Mouse (Mus musculus): ENCODE data around the gene Htr5b. TPM values are rescaled to one million over a fixed set of nuclear protein-coding genes. Genes with fewer than 3 reads are reported as not detected.
A peak's percentile ranks its signal among the peaks of the same experiment; 100 is the strongest.

Gene Htr5b
- polyA plus RNA-seq (2015; fragmentation: Nextera tagmentation; extraction: Ambion mirVana): 0.30 and 0.42 TPM in 2 replicates

DNA sequence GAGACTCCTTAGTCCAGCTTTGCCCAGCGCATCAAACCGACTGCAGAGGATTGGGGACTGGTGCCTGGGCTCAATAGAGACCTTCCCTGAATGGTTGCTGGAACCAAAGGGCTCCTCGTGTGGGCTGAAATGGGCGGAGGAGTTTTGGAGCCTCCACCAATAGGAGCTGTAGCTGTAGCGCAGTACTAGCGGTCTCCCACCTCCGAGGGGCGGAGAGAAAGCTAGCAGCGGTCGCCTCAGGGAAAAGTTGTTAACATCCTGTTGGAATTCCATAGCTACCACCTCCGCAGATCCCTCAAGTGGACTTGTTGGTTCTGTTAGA is at the start of gene Htr5b:
Gene Htr5b, minus strand, starts transcription at position 67 of the 322 bp plus-strand sequence.
- Histone ChIP-seq H3K4me3 (replicated peaks) (peak within 1 kb of the TSS; percentile 35), H3K9ac (replicated peaks) (no peak within 1 kb of the TSS), H3K27ac (no peak within 1 kb of the TSS), H3K27me3 (peaks cover 44% of the 10 kb centered on the region), H3K4me1 (replicated peaks) (peaks cover 15% of the 10 kb centered on the region), H3K36me3 (no peaks in the 10 kb centered on the region), H3K4me2 (replicated peaks) (peak within 1 kb of the TSS; percentile 64), H3K9me3 (no peaks in the 10 kb centered on the region)
- 4% methylated on average over 11 of the region's 11 CpGs for WGBS
- peak; percentile 91 for ATAC-seq

DNA sequence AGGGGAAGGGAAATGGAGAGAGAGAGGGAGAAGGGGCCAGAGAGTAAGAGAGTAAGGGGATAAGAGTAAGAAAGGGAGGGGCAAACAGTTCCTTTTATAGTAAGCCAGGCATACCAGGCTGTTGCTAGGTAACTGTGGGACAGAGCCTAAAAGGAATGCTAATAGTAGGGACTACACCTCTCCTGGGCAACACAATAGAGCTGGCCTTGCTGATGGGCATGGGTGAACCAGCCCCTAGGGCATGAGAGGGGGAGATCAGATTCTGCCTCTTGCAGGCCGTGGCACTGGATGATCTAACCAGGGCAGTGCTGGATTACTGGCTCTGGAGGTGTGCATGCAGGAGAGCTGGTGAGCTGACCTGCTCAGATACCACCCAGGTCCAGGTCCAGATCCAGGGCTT is 49.2 kb upstream of the Htr5b start:
- WGBS: 17% methylated on average over 1 of the region's 1 CpGs
- Histone ChIP-seq H3K9me3 (no peaks in the 10 kb centered on the region), H3K4me2 (replicated peaks) (no peak overlapping the region), H3K9ac (replicated peaks) (no peak overlapping the region), H3K4me1 (replicated peaks) (no peaks in the 10 kb centered on the region), H3K27ac (no peak overlapping the region), H3K36me3 (no peaks in the 10 kb centered on the region), H3K27me3 (no peaks in the 10 kb centered on the region), H3K4me3 (replicated peaks) (no peak overlapping the region)
- ATAC-seq: peak; percentile 68; the same call in 1 of the 2 replicates

DNA sequence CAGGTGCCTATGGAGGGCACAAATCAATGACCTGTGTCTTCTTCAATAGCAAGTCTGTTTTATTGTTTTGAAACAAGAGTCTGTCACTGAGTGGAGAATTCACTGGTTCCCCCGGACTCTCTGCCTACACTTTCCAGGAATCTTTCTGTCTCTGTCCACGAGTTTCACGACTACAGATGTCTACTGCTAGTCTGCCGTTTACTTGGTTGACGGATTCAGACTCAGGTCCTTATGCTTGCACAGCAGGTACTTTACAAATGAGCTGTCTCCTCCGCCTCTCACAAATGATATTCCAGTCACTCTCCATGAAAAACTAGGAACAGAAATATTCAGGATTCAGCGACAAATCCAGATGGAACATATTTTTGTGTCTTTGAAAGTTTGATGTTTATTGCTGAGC is 42.3 kb upstream of the Htr5b start:
- no peak overlapping the region for H3K4me3 ChIP-seq (replicated peaks)
- H3K9me3 ChIP-seq: no peaks in the 10 kb centered on the region
- no peak overlapping the region for H3K4me2 ChIP-seq (replicated peaks)
- 0 out of 2 replicates have a peak, but pooled peaks cover 1% of the 10 kb centered on the region for H3K36me3 ChIP-seq
- H3K27ac ChIP-seq: no peak overlapping the region
- no peak overlapping the region for H3K9ac ChIP-seq (replicated peaks)
- H3K4me1 ChIP-seq (replicated peaks): peaks cover 9% of the 10 kb centered on the region
- no peaks in the 10 kb centered on the region for H3K27me3 ChIP-seq
- 85% methylated on average over 7 of the region's 7 CpGs for WGBS
- no peak for ATAC-seq

DNA sequence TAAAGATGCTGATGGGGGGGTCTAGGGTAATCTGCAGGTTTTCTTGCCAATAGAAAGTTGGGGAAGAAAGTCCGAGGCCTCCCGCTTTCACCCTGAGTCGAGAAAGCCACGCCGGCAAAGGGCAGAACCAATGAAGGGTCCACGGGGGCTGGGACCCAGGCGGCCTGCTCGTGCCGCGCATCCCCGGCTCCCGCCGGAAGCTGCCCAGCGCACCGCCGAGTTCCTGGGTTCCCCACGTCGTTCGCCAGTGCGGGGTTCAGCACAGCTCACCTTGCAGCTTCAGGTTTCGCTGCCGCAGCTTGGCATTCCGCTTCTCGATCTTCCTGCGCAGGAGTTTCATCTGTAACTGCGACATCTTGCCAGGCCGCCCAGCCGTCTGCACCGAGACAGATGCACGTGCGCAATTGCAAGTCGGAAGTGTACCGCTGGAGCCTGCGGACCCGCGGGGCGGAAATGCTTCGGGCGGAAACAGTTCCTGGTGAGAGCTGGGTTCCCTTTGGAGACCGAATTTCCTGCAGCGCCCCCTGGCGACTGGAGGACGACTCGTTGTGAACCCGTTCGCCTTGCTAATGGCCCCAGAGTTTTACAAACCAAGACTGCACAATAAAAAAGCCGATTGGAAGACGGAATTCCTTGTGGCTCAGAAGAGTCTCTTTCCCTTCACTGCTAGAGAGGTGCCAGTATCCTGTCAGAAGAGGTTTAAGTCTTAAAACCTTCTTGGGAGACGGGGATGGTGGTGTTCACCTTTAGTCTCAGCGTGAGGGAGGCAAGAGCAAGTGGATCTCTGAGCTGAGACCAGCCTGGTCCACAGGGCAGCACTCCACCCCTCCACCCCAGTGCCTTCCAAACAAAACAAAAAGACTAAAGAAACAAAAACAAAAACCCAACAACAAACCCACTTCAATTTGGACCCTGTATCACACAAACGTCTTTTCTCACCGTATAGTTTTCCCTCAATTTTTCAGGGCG is 39.5 kb upstream of the Htr5b start, which contains the start of gene Ddx18:
Gene Ddx18, minus strand, starts transcription at position 469 of the 969 bp plus-strand sequence.
- H3K4me1 ChIP-seq (replicated peaks): peaks cover 9% of the 10 kb centered on the region
- peak within 1 kb of the TSS; percentile 73 for H3K4me3 ChIP-seq (replicated peaks)
- no peaks in the 10 kb centered on the region for H3K27me3 ChIP-seq
- 0 out of 2 replicates have a peak within 1 kb of the TSS, but pooled peaks have one; percentile 51 for H3K27ac ChIP-seq
- WGBS: 6% methylated on average over 53 of the region's 53 CpGs
- peak within 1 kb of the TSS; percentile 76 for H3K9ac ChIP-seq (replicated peaks)
- H3K9me3 ChIP-seq: no peaks in the 10 kb centered on the region
- peaks cover 27% of the 10 kb centered on the region for H3K36me3 ChIP-seq
- ATAC-seq: peak; percentile 98
- H3K4me2 ChIP-seq (replicated peaks): peak within 1 kb of the TSS; percentile 85

DNA sequence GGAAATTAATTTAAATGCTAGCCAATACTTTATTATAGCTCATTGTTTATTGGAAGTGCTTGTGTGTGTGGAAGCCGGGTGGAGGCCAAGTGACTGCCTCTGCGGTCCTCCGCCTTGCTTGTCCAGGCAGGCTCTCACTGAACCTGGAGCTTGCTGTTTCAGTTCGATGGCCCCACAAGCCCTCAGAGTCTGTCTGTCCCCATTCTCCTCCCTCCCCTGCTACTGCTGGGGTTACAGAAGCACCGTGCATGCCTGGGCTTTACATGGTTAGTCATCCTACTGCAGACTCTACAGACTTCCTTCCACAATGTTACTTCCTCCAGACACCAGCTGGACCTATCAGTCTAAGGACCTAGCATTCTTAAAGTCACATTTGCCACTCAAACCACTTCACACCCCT is 29.6 kb upstream of the Htr5b start:
- WGBS: 96% methylated on average over 5 of the region's 5 CpGs
- H3K27me3 ChIP-seq: no peaks in the 10 kb centered on the region
- H3K4me2 ChIP-seq (replicated peaks): no peak overlapping the region
- no peaks in the 10 kb centered on the region for H3K9me3 ChIP-seq
- H3K9ac ChIP-seq (replicated peaks): no peak overlapping the region
- no peak for ATAC-seq
- no peak overlapping the region for H3K27ac ChIP-seq
- H3K4me1 ChIP-seq (replicated peaks): no peaks in the 10 kb centered on the region
- no peak overlapping the region for H3K4me3 ChIP-seq (replicated peaks)
- H3K36me3 ChIP-seq: peaks cover 96% of the 10 kb centered on the region

DNA sequence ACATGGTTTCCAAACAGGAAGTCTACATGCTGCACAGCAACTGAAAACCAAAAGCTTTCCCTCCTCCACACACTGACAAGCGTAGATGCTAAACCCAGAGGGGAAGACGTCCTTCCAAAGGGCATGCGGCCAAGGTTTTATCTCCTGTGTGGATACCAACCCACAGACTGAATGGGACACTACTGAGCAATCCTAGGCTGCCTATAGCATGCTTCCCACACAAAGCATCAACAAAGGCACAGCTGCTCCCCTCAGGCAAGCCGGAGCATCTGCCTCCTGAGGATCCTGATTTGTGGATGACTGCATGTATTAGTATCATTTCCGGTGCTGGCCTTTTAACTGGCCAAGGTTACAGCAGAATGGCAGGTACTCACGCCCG is 23.2 kb upstream of the Htr5b start:
- H3K36me3 ChIP-seq: peaks cover 70% of the 10 kb centered on the region
- 79% methylated on average over 7 of the region's 7 CpGs for WGBS
- no peaks in the 10 kb centered on the region for H3K4me1 ChIP-seq (replicated peaks)
- H3K27ac ChIP-seq: 0 out of 2 replicates have a peak overlapping the region, but pooled peaks have one; percentile 1
- no peaks in the 10 kb centered on the region for H3K9me3 ChIP-seq
- no peaks in the 10 kb centered on the region for H3K27me3 ChIP-seq
- peak; percentile 66 for ATAC-seq
- no peak overlapping the region for H3K9ac ChIP-seq (replicated peaks)
- no peak overlapping the region for H3K4me2 ChIP-seq (replicated peaks)
- no peak overlapping the region for H3K4me3 ChIP-seq (replicated peaks)

DNA sequence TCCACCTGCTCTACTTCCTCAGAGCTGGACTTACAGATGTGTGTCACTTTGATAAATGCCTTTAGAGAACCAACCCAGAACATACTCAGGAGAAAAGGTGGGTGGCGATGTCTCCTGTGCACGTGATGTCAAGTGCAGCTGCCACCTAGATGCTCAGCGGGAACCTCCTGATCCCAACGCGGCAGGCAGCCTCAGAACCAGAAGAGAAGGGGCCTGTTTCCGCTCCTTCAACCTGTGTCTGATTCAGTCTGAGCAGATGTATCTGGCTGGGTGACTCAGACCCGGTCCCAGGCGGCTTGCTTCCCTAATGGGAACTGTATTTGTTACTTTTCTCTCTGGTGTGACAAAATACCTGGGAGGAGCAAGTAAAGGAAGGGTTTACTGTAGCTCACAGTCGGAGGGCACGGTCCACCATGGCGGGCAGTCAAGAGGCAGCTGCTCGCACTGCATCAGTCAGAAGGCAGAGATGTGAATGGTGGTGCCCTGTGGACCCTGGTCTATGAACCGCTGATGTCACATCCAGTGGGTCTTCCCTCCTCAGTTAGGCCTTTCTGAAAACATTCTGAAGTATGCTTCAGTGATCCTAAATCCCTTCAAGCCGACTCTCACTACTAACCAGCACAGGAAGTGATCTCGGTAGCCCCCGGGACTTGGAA is 22.7 kb upstream of the Htr5b start:
- H3K9ac ChIP-seq (replicated peaks): no peak overlapping the region
- 90% methylated on average over 16 of the region's 16 CpGs for WGBS
- H3K36me3 ChIP-seq: peaks cover 65% of the 10 kb centered on the region
- no peak overlapping the region for H3K4me2 ChIP-seq (replicated peaks)
- H3K27me3 ChIP-seq: no peaks in the 10 kb centered on the region
- H3K27ac ChIP-seq: 0 out of 2 replicates have a peak overlapping the region, but pooled peaks have one; percentile 1
- H3K4me1 ChIP-seq (replicated peaks): no peaks in the 10 kb centered on the region
- ATAC-seq: peak; percentile 55; the same call in 1 of the 2 replicates
- no peak overlapping the region for H3K4me3 ChIP-seq (replicated peaks)
- H3K9me3 ChIP-seq: no peaks in the 10 kb centered on the region

DNA sequence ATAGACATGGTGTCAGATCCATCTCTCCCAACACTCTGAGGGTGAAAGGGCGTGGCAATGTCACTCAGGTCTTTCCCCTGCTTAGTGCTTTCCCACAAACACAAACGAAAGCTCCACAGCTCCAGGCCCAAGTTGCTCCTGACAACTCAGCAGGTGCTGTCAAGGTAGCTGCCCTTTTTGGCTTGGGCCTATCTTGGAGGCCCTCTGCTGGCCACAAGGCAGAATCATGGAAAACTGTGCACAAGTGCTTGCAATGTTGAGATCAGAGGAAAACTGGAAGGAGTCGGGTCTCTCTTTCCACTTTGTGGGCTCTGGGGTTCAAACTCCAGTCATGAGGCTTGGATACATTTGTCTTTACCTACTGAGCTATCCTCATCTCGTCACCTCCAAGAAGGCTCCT is 21.2 kb upstream of the Htr5b start:
- H3K9me3 ChIP-seq: no peaks in the 10 kb centered on the region
- ATAC-seq: no peak
- no peaks in the 10 kb centered on the region for H3K27me3 ChIP-seq
- no peaks in the 10 kb centered on the region for H3K4me1 ChIP-seq (replicated peaks)
- H3K4me2 ChIP-seq (replicated peaks): no peak overlapping the region
- H3K9ac ChIP-seq (replicated peaks): no peak overlapping the region
- WGBS: 80% methylated on average over 4 of the region's 4 CpGs
- H3K4me3 ChIP-seq (replicated peaks): no peak overlapping the region
- no peak overlapping the region for H3K27ac ChIP-seq
- peaks cover 50% of the 10 kb centered on the region for H3K36me3 ChIP-seq

DNA sequence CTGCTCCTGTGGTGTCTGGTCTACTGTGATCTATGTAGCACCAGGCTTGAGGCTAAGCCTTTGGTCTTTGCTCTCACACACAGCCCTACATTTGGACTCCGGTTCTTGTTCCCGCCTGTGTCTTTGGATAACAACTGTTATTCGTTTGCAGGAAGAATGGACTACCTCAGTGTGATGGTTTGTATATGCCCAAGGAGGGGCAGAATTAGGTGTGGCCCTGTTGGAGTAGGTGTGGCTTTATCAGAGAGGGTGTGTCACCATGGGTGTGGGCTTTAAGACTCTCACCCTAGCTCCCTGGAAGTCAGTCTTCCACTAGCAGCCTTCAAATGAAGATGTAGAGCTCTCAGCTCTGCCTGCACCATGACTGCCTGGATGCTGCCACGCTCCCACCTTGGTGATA is 20.4 kb upstream of the Htr5b start:
- no peak for ATAC-seq
- WGBS: 90% methylated on average over 4 of the region's 4 CpGs

DNA sequence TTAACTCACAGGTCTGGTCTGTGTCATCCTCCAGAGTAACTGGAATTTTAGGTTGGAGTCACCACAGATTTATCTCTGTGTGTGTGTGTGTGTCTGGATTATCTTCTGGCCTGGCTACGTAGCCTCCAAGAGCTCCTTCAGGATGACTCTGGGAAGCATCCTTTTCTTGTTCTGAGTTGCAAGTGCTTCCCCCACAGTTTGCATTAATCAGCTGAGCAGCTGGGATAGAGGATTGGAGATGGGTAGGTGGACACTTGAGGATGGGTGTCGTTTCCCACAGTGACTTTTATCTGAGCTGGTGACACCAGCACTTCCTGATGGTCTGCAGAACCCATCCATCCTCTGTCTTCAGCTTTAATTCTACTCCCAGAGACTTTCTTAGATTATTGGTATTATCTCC is 18.6 kb upstream of the Htr5b start:
- no peak for ATAC-seq
- no peaks in the 10 kb centered on the region for H3K4me1 ChIP-seq (replicated peaks)
- no peak overlapping the region for H3K27ac ChIP-seq
- no peaks in the 10 kb centered on the region for H3K27me3 ChIP-seq
- 90% methylated on average over 2 of the region's 2 CpGs for WGBS
- H3K9ac ChIP-seq (replicated peaks): no peak overlapping the region
- no peaks in the 10 kb centered on the region for H3K9me3 ChIP-seq
- H3K4me3 ChIP-seq (replicated peaks): no peak overlapping the region
- peaks cover 30% of the 10 kb centered on the region for H3K36me3 ChIP-seq
- H3K4me2 ChIP-seq (replicated peaks): no peak overlapping the region

More for the DNA sequence above, 20.4 kb upstream of the Htr5b start:
- Histone ChIP-seq H3K4me2 (replicated peaks) (no peak overlapping the region), H3K9ac (replicated peaks) (no peak overlapping the region), H3K9me3 (no peaks in the 10 kb centered on the region), H3K4me3 (replicated peaks) (no peak overlapping the region), H3K27me3 (no peaks in the 10 kb centered on the region), H3K4me1 (replicated peaks) (no peaks in the 10 kb centered on the region), H3K36me3 (peaks cover 44% of the 10 kb centered on the region), H3K27ac (no peak overlapping the region)

DNA sequence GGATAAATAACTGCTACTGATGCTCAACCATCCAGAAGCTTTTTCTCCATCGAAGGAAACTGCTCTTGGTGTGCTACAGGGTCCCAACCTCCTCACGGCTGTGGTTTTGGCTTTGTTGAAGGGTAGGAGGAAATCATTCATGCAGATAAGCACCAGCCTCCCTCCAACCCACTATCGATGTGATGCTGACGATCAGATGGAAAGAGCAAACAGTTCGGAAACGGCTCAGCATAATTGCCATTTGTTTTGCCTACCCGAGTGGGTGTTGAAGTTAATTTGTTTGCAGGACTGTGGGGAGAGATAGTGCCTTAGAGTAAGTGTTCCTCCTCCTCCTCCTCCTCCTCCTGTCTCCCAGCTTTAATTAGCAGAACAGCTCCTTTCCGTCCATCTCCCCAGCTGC is 12.1 kb upstream of the Htr5b start:
- 78% methylated on average over 8 of the region's 8 CpGs for WGBS

DNA sequence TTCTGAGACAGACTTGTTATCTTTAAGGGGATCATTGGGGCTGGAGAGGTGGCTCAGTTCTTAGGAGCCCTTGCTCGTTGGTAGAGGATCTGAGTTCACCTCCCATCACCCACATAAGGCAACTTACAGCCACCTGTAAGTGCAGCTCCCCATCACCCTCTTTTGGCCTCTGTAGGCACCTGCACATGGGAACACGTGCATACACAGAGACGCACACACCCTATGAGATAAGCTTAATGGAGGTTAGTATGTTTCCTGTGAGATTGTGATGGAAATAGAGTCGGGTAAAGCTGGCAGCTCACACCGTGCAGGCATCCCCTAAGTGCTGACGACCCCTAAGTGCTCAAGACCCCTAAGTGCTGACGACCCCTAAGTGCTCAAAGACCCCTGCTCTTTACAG is 3.2 kb upstream of the Htr5b start:
- Histone ChIP-seq H3K36me3 (no peaks in the 10 kb centered on the region), H3K9ac (replicated peaks) (no peak overlapping the region), H3K9me3 (no peaks in the 10 kb centered on the region), H3K4me1 (replicated peaks) (peaks cover 15% of the 10 kb centered on the region), H3K27ac (no peak overlapping the region), H3K4me2 (replicated peaks) (no peak overlapping the region), H3K4me3 (replicated peaks) (no peak overlapping the region), H3K27me3 (peaks cover 35% of the 10 kb centered on the region)
- ATAC-seq: no peak
- 77% methylated on average over 7 of the region's 7 CpGs for WGBS

More for the DNA sequence above, 12.1 kb upstream of the Htr5b start:
- Histone ChIP-seq H3K9ac (replicated peaks) (no peak overlapping the region), H3K4me1 (replicated peaks) (no peaks in the 10 kb centered on the region), H3K27ac (no peak overlapping the region), H3K4me3 (replicated peaks) (no peak overlapping the region), H3K4me2 (replicated peaks) (no peak overlapping the region), H3K36me3 (no peaks in the 10 kb centered on the region), H3K27me3 (no peaks in the 10 kb centered on the region), H3K9me3 (no peaks in the 10 kb centered on the region)
- no peak for ATAC-seq

Data from midbrain, embryonic 13.5 days (tissue).